Mouse (Mus musculus) spleen, adult 12 weeks (tissue): ENCODE data around the gene Snrnp48.

Experiments
- DNase-seq: peaks from one replicate; pipeline ENCODE4 v3.0.0; 2022; ENCODE audit warnings: low spot score

Gene Snrnp48

DNA sequence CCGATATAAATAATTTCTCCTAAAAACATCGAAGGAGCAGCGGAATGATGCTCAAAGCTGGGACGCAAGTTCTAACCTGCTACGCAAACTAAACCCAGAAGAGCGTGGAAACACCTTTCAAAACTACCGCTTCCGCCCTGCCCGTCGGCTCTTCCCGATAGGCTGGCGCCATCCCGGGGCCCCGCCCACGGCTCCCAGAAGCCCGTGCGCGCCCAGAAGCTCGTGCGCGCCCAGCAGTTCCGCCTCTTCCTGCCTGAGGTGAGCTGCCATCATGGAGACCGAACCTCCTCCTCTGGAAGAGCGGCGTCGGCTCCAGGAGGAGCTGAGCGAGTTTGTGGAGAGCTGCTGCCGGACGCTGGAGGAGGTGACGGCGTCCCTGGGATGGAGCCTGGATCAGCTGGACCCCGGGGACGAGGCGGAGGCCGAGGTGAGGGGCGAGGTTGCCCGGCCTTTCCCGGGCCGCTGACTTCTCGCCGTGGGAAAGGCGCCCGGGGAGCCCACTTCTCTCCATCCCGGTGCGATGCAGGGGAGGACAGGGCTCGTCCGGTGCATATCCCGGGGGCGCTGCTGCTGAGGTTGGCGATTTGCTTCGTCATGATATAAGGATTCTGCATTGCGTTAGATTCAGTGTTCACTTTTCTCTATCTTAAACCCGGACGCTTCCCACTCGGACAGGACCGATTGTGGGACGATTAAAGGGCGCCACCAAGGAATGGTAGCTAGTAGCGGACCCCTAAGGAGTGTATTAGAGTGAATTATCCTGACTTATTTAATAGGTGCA lies at the start of gene Snrnp48:
Gene Snrnp48 (plus strand): TSS at position 237 of the 781 bp plus-strand sequence.
- DNase-seq = peak; percentile 84

DNA sequence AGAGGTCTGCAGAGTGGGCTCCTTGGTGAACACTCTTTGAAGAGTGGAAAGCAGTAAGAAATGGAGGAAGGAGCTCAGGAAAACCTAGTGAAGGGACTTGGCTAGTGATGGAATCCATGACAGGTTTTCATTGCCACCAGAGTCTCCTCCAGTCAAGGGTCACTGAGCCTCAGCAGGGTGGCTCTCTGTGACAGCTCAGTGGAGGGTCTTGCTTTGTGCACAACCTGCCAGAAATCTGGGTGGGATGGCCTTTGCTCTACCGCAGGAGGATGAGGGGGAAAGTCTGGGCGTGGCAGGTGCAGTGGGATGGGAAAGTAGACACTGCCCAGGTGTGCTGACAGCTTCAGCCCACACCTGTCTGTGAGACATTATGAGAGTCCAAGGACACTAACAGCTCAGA lies 49.2 kb upstream of the Snrnp48 start:
- DNase-seq = no peak

DNA sequence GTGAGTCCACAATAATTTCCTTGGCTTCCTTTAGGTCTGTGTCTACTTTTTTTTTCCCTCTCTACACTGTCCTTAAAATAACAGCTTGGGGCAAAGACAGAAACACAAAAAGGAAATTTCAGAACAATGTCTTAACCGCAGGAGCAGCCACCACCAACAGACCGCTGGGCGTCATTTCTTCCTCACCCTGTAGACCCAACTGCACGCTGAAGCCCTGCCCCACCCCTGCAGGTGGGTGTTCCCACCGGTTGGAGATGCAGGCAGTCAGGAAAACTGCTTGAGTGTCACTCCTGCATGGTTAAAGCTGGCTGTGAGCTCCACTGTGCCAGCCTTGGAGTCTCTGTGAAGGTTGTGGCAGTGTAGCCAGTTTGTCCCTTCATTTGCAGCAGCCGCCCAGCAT lies 47.1 kb upstream of the Snrnp48 start:
- no peak for DNase-seq

GRCm38 (mm10) chr13:38162002-38162401 lies 42.7 kb upstream of the Snrnp48 start:
- DNase-seq = no peak

DNA sequence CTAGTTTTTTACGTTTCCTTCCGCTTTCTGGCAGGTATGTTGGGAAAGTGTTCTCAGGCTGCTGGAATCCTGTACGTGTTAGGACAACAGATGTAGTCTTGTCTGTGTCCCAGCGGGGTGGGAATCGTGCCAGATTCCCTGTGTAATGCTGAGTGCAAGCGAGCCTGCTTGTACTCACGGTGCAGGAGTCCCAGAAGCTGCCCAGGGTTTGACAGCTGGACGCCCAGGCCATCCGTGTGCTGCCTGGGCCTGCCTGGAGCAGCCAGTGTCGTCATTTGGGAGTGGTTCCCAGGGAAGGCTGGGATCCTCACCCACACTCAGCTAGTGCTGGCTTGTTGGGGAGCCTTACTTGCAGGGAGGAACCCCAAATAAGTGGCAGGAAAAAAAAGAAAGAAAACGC lies 42.1 kb upstream of the Snrnp48 start:
- no peak for DNase-seq

- no peak for DNase-seq
Measured at GRCm38 (mm10) chr13:38164932-38165331, 39.8 kb upstream of the Snrnp48 start.

DNA sequence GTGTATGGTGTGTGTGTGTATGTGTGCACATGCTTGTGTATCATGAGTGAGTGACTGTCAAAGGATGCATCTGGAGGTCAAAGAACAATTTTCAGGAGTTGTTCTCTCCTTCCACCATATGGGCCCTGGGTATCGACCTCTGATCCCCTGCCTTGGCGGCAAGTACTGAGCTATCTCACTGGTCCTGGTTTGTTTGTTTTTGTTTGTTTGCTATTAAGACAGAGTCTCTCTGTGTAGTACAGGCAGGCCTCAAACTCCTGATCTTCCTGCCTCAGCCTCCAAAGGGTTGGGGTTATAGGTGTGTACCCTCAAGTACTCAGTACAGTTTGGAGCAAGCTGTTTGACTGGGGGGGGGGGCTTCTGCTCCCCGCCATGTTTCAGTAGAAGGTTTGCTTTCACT lies 37.7 kb upstream of the Snrnp48 start:
- DNase-seq = no peak

GRCm38 (mm10) chr13:38170707-38171144 lies 34.0 kb upstream of the Snrnp48 start:
- DNase-seq = no peak

GRCm38 (mm10) chr13:38193406-38193805 lies 11.3 kb upstream of the Snrnp48 start:
- DNase-seq = no peak

GRCm38 (mm10) chr13:38201413-38201812 lies 3.3 kb upstream of the Snrnp48 start:
- no peak for DNase-seq

DNA sequence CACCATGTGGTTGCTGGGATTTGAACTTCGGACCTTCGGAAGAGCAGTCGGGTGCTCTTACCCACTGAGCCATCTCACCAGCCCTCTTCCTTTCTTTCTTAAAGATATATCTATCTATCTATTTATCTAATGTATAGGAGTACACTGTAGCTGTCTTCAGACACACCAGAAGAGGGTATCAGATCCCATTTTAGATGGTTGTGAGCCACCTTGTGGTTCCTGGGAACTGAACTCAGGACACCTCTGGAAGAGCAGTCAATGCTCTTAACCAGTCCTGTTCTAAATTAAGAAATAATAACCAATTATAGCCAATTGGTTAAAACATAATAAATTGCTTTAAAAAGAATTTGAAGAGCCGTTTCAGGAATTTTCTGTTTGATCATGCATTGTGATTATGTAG lies 567 bp upstream of the Snrnp48 start:
- DNase-seq = no peak

- DNase-seq = no peak
Measured at GRCm38 (mm10) chr13:38211122-38211521, 6.4 kb downstream of the Snrnp48 start.

DNA sequence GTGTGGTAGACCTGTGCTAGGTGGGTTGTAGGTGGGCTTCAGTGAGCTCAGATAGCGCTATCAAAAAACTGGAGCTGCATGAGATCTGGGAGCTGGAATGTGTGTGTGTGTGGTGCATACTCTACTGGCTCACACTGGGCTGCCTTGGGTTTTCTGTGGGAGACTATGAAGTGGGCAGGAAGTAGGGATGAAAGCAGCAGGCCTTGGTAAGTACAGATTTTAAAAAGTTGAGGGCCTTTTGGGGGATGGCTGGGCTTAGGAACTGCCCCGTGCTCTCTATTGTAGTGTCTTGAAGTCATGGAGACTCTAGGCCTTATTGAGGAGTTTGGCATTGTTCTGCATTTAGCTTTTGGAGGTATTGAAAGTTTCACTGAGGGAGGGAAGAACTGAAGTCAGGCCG lies 13.9 kb downstream of the Snrnp48 start:
- DNase-seq = no peak

DNA sequence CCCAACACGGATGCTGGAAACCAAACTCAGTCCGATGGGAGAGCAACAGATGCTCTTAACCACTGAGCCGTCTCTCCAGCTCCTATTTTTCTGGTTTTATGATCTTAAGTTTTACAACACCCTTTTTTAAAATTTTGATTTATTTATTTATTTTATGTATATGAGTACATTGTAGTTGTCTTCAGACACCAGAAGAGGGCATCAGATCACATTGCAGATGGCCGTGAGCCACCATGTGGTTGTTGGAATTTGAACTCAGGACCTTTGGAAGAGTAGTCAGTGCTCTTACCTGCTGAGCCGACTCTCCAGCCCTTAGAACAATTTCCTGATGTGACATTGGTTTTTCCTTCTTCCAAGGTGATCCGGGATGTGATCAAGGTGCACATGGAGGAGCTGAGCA lies 15.6 kb downstream of the Snrnp48 start:
- DNase-seq = no peak

GRCm38 (mm10) chr13:38230177-38230821 lies 25.6 kb downstream of the Snrnp48 start:
- DNase-seq = no peak

GRCm38 (mm10) chr13:38232411-38232810 lies 27.7 kb downstream of the Snrnp48 start:
- no peak for DNase-seq

GRCm38 (mm10) chr13:38232856-38233625 lies 28.3 kb downstream of the Snrnp48 start:
- DNase-seq = no peak

GRCm38 (mm10) chr13:38234651-38235050 lies 29.9 kb downstream of the Snrnp48 start:
- DNase-seq = no peak

GRCm38 (mm10) chr13:38235370-38235769 lies 30.6 kb downstream of the Snrnp48 start:
- DNase-seq = no peak

GRCm38 (mm10) chr13:38248151-38248550 lies 43.4 kb downstream of the Snrnp48 start:
- DNase-seq = no peak

DNA sequence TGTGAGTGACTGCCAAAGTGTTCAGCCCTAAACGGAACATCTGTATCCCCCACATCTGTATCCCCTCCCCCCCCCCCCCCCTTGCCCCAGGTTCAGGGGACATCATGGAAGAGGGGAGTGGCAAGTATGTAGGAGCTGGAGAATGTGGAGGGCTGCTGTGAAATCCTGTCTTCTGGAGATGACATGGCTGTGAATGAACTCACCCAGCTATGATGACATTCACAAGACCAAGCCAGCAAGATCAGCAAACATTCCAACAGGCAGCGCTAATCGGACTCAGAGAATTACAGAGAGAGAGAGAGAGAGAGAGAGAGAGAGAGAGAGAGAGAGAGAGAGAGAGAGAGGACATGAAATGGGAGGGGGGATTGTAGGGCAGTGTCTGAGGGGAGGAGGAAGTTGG lies 46.5 kb downstream of the Snrnp48 start:
- DNase-seq = no peak

DNA sequence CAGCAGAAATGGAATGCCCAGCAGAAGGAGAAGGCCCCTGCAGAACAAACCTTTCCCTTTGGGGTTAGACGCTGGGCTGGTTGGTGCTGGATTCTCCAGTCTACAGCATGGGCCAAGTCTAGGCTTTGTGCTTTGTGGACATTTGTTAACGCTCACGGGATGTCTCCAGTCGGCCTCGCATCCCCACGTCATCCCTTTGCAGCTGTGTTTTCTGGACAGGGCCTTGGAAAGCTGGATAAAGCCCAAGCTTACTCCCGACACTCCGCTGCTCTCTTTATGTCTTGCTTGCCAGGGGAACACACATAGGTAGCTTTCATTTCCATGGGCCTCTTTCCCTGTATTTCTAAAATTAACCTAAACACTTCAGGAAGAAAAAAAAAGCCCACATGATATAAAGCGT lies 49.0 kb downstream of the Snrnp48 start:
- DNase-seq = no peak

DNA sequence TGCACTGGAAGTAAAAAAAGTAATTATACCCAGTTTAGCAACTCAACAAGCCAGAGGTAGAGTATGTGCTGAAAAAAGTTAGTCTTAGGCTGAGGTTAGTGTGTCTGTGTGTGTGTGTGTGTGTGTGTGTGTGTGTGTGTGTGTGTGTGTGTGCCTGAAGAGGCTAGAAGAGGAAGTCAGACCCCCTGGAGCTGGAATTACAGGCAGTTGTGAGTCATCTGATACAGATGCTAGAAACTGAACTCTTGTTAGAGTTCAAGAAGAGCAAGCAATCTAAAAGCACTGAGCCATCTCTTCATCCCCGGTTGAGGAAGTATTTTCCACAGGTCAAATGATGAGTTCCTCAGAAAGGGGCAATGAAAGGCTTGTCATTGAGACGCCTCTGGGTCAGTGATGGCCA lies 54.2 kb downstream of the Snrnp48 start:
- DNase-seq = no peak
